Mouse (Mus musculus): Measurements from ENCODE around the gene Sprtn. TPM values are rescaled to one million over a fixed set of nuclear protein-coding genes. Genes with fewer than 3 reads are reported as not detected.

Sprtn gene
- polyA plus RNA-seq (2015; fragmentation: Nextera tagmentation; extraction: Ambion mirVana): 7.2 and 9.6 TPM in 2 replicates

- H3K36me3 ChIP-seq: peaks cover 43% of the 10 kb centered on the region
- ATAC-seq (replicated peaks; ENCODE audit: insufficient number of reproducible peaks, insufficient read depth, low FRiP score, low read depth): peak; percentile 82
These were observed at the start of gene Sprtn, which contains the start of gene Exoc8 for GRCm38 (mm10) chr8:124897386-124898250. Gene Sprtn (plus strand): TSS chr8:124897886. Gene Exoc8 (minus strand): TSS chr8:124897705.

GRCm38 (mm10) chr8:124853511-124853910 lies 44.2 kb upstream of the Sprtn start:
- whole genome bisulfite sequencing: 96% methylated on average over 1 of the region's 1 CpGs
- H3K27ac ChIP-seq: no peak overlapping the region
- H3K4me3 ChIP-seq: no peak overlapping the region
- H3K36me3 ChIP-seq: peaks cover 62% of the 10 kb centered on the region
- H3K9me3 ChIP-seq (replicated peaks): peaks cover 12% of the 10 kb centered on the region
- no peak overlapping the region for H3K9ac ChIP-seq
- H3K4me1 ChIP-seq (replicated peaks): no peaks in the 10 kb centered on the region; the same call in 1 of the 2 replicates
- ATAC-seq (replicated peaks; ENCODE audit: insufficient number of reproducible peaks, insufficient read depth, low FRiP score, low read depth): no peak
- no peak overlapping the region for H3K4me2 ChIP-seq
- no peaks in the 10 kb centered on the region for H3K27me3 ChIP-seq

More at GRCm38 (mm10) chr8:124897386-124898250, at the start of gene Sprtn, which contains the start of gene Exoc8:
- H3K27me3 ChIP-seq: no peaks in the 10 kb centered on the region
- peak within 1 kb of the TSS; percentile 93 for H3K4me3 ChIP-seq
- H3K4me1 ChIP-seq (replicated peaks): peaks cover 35% of the 10 kb centered on the region
- under 1% methylated on average over 106 of the region's 114 CpGs for WGBS
- H3K9me3 ChIP-seq (replicated peaks): no peaks in the 10 kb centered on the region
- H3K4me2 ChIP-seq: peak within 1 kb of the TSS; percentile 97
- peak within 1 kb of the TSS; percentile 89 for H3K9ac ChIP-seq
- peak within 1 kb of the TSS; percentile 85 for H3K27ac ChIP-seq

- Histone ChIP-seq H3K27me3 (no peaks in the 10 kb centered on the region), H3K4me1 (replicated peaks) (peaks cover 31% of the 10 kb centered on the region), H3K27ac (peak overlapping the region; percentile 90), H3K4me2 (no peak overlapping the region), H3K9me3 (replicated peaks) (peaks cover 12% of the 10 kb centered on the region), H3K36me3 (peaks cover 48% of the 10 kb centered on the region), H3K4me3 (no peak overlapping the region), H3K9ac (no peak overlapping the region)
- ATAC-seq (replicated peaks; ENCODE audit: insufficient number of reproducible peaks, insufficient read depth, low FRiP score, low read depth): no peak
These were observed 38.2 kb upstream of the Sprtn start for GRCm38 (mm10) chr8:124859466-124859865.

DNA sequence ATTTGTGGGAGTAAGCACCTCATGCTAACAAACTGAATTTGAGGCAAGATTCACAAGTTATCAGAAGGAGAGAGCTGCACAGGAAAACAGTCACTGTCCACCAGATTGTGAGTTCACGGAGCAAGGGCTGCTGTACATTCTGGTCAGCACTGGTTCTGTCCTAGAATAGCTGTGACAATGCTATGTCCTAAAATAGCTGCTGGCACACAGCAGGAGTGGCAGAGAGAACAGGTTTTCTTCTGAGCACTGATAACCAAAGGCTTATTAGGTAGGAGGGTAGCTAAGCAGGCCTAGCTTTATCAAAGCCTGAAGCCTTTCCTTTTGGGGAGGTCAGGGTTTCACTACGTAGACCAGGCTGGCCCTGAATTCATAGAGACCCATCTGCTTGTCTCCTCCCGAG lies 37.5 kb upstream of the Sprtn start:
- Histone ChIP-seq H3K4me3 (no peak overlapping the region), H3K9me3 (replicated peaks) (peaks cover 12% of the 10 kb centered on the region), H3K27me3 (no peaks in the 10 kb centered on the region), H3K9ac (0 out of 2 replicates have a peak overlapping the region, but pooled peaks have one; percentile 24), H3K4me1 (replicated peaks) (peaks cover 37% of the 10 kb centered on the region), H3K36me3 (peaks cover 41% of the 10 kb centered on the region), H3K27ac (peak overlapping the region; percentile 90), H3K4me2 (0 out of 2 replicates have a peak overlapping the region, but pooled peaks have one; percentile 14)
- peak; percentile 44 for ATAC-seq (replicated peaks; ENCODE audit: insufficient number of reproducible peaks, insufficient read depth, low FRiP score, low read depth)
- WGBS: 48% methylated on average over 3 of the region's 3 CpGs

GRCm38 (mm10) chr8:124862321-124863162 lies 35.1 kb upstream of the Sprtn start, which contains the start of the genes Gnpat and 2810004N23Rik:
Gene Gnpat (plus strand): TSS chr8:124863033.
Gene 2810004N23Rik (minus strand): TSS chr8:124863120.
- WGBS: 1% methylated on average over 55 of the region's 55 CpGs
- Histone ChIP-seq H3K36me3 (peaks cover 18% of the 10 kb centered on the region), H3K4me2 (peak within 1 kb of the TSS; percentile 75), H3K27me3 (no peaks in the 10 kb centered on the region), H3K4me3 (peak within 1 kb of the TSS; percentile 72), H3K4me1 (replicated peaks) (peaks cover 57% of the 10 kb centered on the region), H3K27ac (peak within 1 kb of the TSS; percentile 89), H3K9me3 (replicated peaks) (no peaks in the 10 kb centered on the region), H3K9ac (peak within 1 kb of the TSS; percentile 92)
- peak; percentile 94 for ATAC-seq (replicated peaks; ENCODE audit: insufficient number of reproducible peaks, insufficient read depth, low FRiP score, low read depth)

DNA sequence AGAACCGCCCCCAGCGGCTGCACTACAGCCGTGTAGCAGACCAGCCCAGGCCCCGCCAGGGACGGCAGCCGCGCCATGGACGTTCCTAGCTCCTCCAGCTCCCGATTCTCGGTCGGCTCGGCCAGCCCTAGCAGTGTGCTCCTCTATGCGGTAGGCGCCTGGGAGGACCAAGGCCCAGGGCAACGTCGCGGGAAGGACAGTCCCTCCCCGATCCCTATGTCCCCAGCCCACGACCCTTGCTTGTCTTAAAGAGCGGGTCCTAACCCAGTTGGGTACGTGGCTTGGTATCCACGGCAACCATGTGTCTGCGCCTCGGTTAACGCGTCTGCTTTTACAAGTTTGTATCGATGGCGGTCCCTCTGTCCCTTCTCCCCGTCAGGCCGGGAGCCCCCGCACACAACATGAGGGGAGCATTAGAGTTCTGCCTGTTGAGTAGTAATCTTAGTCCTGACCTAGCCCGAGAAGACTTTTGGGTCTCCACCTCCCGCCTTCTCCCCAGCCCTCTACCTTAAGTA lies 34.5 kb upstream of the Sprtn start:
- peak overlapping the region; percentile 89 for H3K27ac ChIP-seq
- under 1% methylated on average over 33 of the region's 33 CpGs for WGBS
- no peaks in the 10 kb centered on the region for H3K27me3 ChIP-seq
- peak overlapping the region; percentile 92 for H3K9ac ChIP-seq
- H3K36me3 ChIP-seq: peaks cover 12% of the 10 kb centered on the region; the same call in 1 of the 2 replicates
- H3K4me1 ChIP-seq (replicated peaks): peaks cover 59% of the 10 kb centered on the region
- H3K9me3 ChIP-seq (replicated peaks): no peaks in the 10 kb centered on the region
- H3K4me3 ChIP-seq: peak overlapping the region; percentile 72
- H3K4me2 ChIP-seq: peak overlapping the region; percentile 75
- peak; percentile 72 for ATAC-seq (replicated peaks; ENCODE audit: insufficient number of reproducible peaks, insufficient read depth, low FRiP score, low read depth)

- Histone ChIP-seq H3K27ac (peak overlapping the region; percentile 89), H3K4me3 (peak overlapping the region; percentile 72), H3K9me3 (replicated peaks) (no peaks in the 10 kb centered on the region), H3K9ac (peak overlapping the region; percentile 92), H3K4me1 (replicated peaks) (peaks cover 62% of the 10 kb centered on the region), H3K27me3 (no peaks in the 10 kb centered on the region), H3K36me3 (peaks cover 9% of the 10 kb centered on the region; the same call in 1 of the 2 replicates), H3K4me2 (peak overlapping the region; percentile 75)
- WGBS: 8% methylated on average over 8 of the region's 8 CpGs
- no peak for ATAC-seq (replicated peaks; ENCODE audit: insufficient number of reproducible peaks, insufficient read depth, low FRiP score, low read depth)
These were observed 34.0 kb upstream of the Sprtn start for GRCm38 (mm10) chr8:124863729-124864128.

GRCm38 (mm10) chr8:124866669-124867068 lies 31.0 kb upstream of the Sprtn start:
- Histone ChIP-seq H3K9ac (no peak overlapping the region), H3K4me1 (replicated peaks) (peaks cover 53% of the 10 kb centered on the region), H3K4me2 (no peak overlapping the region), H3K27me3 (no peaks in the 10 kb centered on the region), H3K4me3 (no peak overlapping the region), H3K36me3 (peaks cover 8% of the 10 kb centered on the region), H3K9me3 (replicated peaks) (no peaks in the 10 kb centered on the region), H3K27ac (peak overlapping the region; percentile 18)
- 32% methylated on average over 3 of the region's 3 CpGs for WGBS
- ATAC-seq (replicated peaks; ENCODE audit: insufficient number of reproducible peaks, insufficient read depth, low FRiP score, low read depth): no peak

GRCm38 (mm10) chr8:124867126-124867525 lies 30.6 kb upstream of the Sprtn start:
- Histone ChIP-seq H3K27me3 (no peaks in the 10 kb centered on the region), H3K9me3 (replicated peaks) (no peaks in the 10 kb centered on the region), H3K9ac (no peak overlapping the region), H3K27ac (peak overlapping the region; percentile 26; the same call in 1 of the 2 replicates), H3K4me3 (no peak overlapping the region), H3K36me3 (peaks cover 12% of the 10 kb centered on the region), H3K4me1 (replicated peaks) (peaks cover 49% of the 10 kb centered on the region), H3K4me2 (no peak overlapping the region)
- ATAC-seq (replicated peaks; ENCODE audit: insufficient number of reproducible peaks, insufficient read depth, low FRiP score, low read depth): no peak
- 24% methylated on average over 2 of the region's 2 CpGs for WGBS

GRCm38 (mm10) chr8:124869708-124870107 lies 28.0 kb upstream of the Sprtn start:
- Histone ChIP-seq H3K9ac (no peak overlapping the region), H3K27ac (no peak overlapping the region), H3K36me3 (peaks cover 30% of the 10 kb centered on the region), H3K4me2 (no peak overlapping the region), H3K4me3 (no peak overlapping the region), H3K4me1 (replicated peaks) (peaks cover 47% of the 10 kb centered on the region), H3K27me3 (no peaks in the 10 kb centered on the region), H3K9me3 (replicated peaks) (no peaks in the 10 kb centered on the region)
- 39% methylated on average over 6 of the region's 6 CpGs for WGBS
- no peak for ATAC-seq (replicated peaks; ENCODE audit: insufficient number of reproducible peaks, insufficient read depth, low FRiP score, low read depth)

Data from heart, embryonic 15.5 days (tissue).